Mouse (Mus musculus) cortical plate, adult 2 months (tissue): ENCODE data around the gene Ddx6.

Source experiments
- CTCF ChIP-seq: fragments of 200-500 bp; IDR thresholded peaks from 2 replicates; pipeline ENCODE4 v1.5.1; 2011; ENCODE audit warnings: mild to moderate bottlenecking, control low read depth, low read length; ENCODE audit not compliant: insufficient read depth; ENCODE audit errors: extremely low read depth
- POLR2A ChIP-seq: fragments of 200-500 bp; IDR thresholded peaks from 2 replicates; pipeline ENCODE4 v1.6.1; 2011; ENCODE audit warnings: mild to moderate bottlenecking, low read length, control low read depth; ENCODE audit not compliant: insufficient read depth; ENCODE audit errors: extremely low read depth

GRCm38 (mm10) chr9:44580085-44580484, 24.6 kb upstream of the Ddx6 start:
- TF ChIP-seq CTCF = no peak
- TF ChIP-seq POLR2A = no peak
